Mouse (Mus musculus) mouse embryonic stem cell (cell line): ENCODE measurements around the gene Gm7361.
"Not testable (repeated sequence)": the region's sequence is repeated elsewhere in the genome, so short reads cannot be mapped to it uniquely, and the experiment has no call there.

Experiments
- in situ Hi-C, 2 experiments: fragments of 300-500 bp; cut with MboI; formaldehyde crosslinking; loops; 1 replicate in 1 of 2; 3 replicates in 1 of 2; pipeline ENCODE4 v1.14.3; 2019 to 2020; ENCODE audit warnings: low sequenced_read_pairs in 2 of 2, low pct_unique_long_range_greater_than_20kb in 1 of 2, mixed read lengths in 1 of 2; ENCODE audit not compliant: unreplicated experiment in 1 of 2

Gm7361 gene

DNA sequence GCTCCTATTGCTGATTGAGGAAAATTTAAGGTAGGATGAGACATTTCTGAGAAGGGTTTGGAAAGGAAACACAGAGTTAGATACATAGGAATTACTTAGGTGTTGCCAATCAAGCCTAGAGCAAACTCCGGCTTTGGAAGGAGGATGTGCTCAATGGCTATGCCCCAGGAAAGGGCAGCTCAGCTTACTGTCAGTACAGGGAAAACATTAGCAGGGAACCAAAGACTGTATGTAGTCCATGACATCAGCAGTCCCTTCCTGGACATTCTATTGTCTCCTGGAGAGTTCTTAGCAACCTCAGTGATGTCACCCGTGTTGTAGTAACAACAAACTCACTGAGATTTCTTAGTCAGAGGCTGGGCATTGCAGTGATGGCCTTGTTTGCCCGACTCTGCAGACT, at the start of gene Gm7361:
Gm7361 (plus strand) TSS at position 301 of the 400 bp plus-strand sequence.
- in situ Hi-C loops: not testable (repeated sequence)

DNA sequence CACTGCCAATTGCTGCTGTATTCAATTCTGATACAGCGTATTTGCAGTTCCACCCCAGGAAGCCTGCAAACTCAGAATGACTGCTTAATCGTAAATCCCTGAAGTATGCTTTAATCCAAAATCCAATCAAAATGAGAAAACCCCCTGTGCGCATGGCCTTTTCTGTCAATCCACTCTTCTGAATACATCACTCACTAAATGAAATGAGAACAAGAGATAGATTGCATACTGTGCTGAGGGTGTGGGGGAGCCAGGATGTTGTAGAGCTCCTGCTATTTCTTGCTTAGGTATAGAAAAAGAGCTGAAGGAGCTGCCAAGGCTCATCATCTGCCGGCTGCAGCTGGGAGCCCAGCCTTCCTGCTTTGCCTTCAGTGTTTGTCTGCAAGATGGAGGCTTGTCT, 46.5 kb upstream of the Gm7361 start:
- in situ Hi-C loops: no loop called here

DNA sequence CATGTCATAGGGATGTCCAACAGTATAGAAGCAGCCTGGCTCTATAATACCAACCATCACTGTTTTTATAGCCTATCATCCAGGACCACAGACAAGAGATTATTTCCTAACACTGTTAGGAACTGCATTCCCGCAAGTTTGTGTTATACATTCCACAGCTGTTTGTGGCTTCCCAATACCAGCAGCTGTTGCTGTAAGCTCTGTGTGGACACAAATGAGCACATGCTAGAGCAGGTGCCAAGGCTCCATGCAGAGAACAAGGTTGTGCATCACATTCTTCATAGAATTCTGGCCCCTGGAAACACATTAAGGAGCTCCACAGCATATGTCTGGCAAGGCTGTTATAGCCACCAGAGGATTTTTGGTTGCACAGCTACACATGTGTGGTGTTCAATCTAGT, 35.4 kb upstream of the Gm7361 start:
- in situ Hi-C loops: no loop called here

DNA sequence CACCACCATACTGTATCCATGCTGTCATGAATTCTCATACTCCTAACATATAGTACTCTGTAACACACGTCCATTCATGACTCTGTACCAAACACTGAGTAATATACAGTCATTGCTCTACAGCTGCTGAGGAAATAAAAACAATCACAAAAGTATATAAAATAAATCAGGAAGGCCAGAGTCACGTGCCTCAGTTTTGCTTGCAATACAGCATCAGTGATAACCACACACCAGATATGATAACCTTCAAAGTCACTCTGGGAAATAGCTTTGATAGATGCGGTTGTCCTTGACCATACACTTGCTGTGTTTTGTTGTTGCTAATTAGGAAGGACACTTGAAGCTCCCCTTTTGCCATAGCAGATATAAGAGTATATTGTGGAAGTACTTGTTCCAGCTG, 9.2 kb downstream of the Gm7361 start:
- in situ Hi-C loops: not testable (repeated sequence)

DNA sequence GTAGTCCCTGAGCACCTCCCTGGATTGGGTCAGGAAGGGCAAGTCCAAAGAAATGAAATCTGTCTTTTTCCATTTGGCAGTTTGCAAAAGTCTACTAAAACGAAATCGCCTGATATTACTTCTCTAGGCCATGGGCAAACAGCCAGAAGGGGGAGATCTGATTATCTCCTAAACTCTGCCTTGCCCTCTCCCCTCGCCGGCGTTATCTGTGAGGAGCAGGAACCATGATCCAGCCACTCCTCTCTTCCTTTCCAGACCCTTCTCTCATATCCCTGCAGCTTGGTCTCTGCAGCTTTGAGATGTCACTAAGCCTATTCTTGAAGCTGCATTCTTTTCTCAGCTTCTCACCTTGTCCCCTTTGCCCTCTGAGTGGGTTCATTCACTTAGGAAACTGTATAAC, 22.9 kb downstream of the Gm7361 start:
- in situ Hi-C loops: loop anchor here in 1 of 2 experiments (25.0 kb wide), 1 partner anchor 607 kb away; no protein-coding TSS in a partner anchor

DNA sequence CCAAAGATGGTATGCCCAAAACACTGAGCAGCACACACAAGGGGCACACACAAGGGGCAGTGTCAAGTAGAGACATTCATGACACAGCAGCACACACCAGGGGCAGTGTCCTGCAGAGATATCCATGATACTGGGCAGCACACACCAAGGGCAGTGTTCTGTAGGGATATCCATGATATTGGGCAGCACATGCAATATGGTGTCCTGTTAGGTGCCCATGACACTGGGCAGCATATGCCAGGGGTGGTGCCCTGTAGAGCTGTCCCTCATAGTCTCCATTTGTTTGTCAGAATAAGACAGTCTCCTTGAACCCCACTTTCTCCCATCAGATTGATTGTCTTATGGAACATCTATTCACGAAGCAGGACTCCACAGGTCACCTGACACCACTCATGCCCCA, 24.2 kb downstream of the Gm7361 start:
- in situ Hi-C loops: loop anchor here in 1 of 2 experiments (25.0 kb wide), 1 partner anchor 606 kb away; no protein-coding TSS in a partner anchor

DNA sequence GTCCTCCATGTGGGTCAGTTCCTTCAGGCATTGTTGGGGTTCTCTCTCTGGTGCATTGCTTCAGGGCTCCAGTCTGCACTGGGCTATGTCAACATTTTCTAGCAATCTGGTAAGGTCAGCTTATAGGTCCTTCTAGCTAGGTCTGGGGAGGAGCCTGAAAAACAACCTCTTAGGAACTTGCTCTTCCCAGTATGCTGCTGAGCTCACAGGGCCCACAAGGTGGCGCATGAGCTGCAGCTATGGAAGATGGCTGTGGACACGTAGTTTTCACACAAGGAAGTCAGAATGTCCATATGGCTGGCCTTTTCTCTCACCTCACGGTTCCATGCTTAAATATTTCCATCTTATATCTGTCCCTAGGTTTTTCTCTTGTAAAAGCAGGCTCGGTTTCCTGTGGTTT, 24.8 kb downstream of the Gm7361 start:
- in situ Hi-C loops: loop anchor here in 1 of 2 experiments (25.0 kb wide), 1 partner anchor 605 kb away; no protein-coding TSS in a partner anchor

DNA sequence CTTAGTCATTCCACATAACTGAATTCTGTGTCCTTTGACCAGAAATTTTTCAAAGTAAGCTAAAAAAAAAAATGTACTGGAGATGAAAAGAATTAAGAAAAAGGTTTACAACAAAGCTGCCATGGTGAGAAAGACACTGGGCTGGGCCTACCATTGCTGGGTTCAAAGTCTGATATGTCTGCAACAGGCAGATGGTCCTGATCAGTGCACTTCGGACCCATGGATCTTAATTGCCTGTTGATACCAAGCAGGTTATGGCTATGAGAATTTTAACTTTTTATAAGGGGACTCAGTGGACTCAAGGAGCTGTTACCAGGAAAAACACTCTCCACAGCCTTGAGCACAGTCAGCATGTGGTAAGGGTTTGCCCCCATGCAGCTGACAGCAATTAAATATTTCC, 25.9 kb downstream of the Gm7361 start:
- in situ Hi-C loops: loop anchor here in 1 of 2 experiments (25.0 kb wide), 1 partner anchor 604 kb away; no protein-coding TSS in a partner anchor

DNA sequence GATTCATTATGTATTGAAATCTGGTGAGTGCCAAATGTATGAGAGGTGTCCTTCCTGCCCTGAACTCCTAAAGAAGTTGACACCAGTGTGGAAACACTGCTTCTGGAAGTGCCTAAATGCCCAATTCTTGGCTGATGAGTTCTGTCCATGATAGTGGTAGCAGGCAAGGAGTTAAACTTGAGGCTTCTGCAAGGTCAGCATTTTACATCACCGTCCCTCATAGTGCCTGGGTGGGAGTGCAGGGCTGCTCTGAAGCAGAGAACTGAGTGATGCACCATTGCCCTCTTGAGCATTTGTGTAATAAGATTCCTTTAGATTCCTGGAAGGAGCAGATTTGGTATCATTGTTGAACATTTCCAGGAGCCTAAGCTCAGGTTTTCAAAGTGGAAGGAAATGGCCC, 34.1 kb downstream of the Gm7361 start:
- in situ Hi-C loops: loop anchor here in 1 of 2 experiments (25.0 kb wide), 1 partner anchor 596 kb away; no protein-coding TSS in a partner anchor

DNA sequence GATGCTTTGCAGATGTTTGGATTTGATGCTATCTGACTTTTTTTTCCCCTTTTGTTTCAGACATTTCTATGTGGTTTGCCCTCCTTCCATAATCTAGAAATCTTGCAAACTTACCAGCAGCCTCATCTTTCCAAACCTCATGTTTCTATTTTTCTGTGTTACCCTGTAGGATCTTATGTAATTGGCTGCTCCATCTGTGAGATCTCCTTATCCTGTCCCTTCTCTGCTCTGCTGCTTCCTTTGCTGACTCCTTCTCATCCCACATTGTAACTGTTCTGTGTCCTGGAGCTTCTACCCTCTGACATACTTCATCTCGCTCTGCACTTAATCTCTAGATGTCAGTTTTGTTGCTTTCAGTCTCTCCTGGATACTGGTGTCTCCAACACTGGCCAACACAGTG, 35.8 kb downstream of the Gm7361 start:
- in situ Hi-C loops: loop anchor here in 1 of 2 experiments (25.0 kb wide), 1 partner anchor 594 kb away; no protein-coding TSS in a partner anchor
